Mouse (Mus musculus) limb, embryonic 12.5 days (tissue): ENCODE results near the gene Pdia5. TPM values are rescaled to one million over a fixed set of nuclear protein-coding genes. Genes with fewer than 3 reads are reported as not detected.

Source experiments
- ATAC-seq: fragments of 200-750 bp; cut with Nextera tagmentation; 2 replicates; pipeline ENCODE4 v1.8.0; 2017; ENCODE audit warnings: low read depth, moderate TSS enrichment; ENCODE audit not compliant: insufficient number of reproducible peaks, insufficient read depth, low FRiP score, low TSS enrichment
- H3K27ac ChIP-seq: fragments of 300-500 bp; sonication (generic); 2 replicates; pipeline ENCODE4 v1.5.1; 2016; ENCODE audit warnings: mild to moderate bottlenecking, moderate library complexity
- H3K27me3 ChIP-seq: fragments of 300-500 bp; sonication (generic); 2 replicates; pipeline ENCODE4 v1.6.1; 2016; ENCODE audit warnings: mild to moderate bottlenecking, moderate library complexity
- H3K36me3 ChIP-seq: fragments of 300-500 bp; sonication (generic); 2 replicates; pipeline ENCODE4 v1.6.1; 2016; ENCODE audit warnings: mild to moderate bottlenecking, moderate library complexity
- H3K4me1 ChIP-seq: fragments of 300-500 bp; sonication (generic); replicated peaks from 2 replicates; pipeline ENCODE4 v1.6.1; 2016
- H3K4me2 ChIP-seq: fragments of 300-500 bp; sonication (generic); 2 replicates; pipeline ENCODE4 v1.6.1; 2016; ENCODE audit warnings: mild to moderate bottlenecking, moderate library complexity
- H3K4me3 ChIP-seq: fragments of 300-500 bp; sonication (generic); replicated peaks from 2 replicates; pipeline ENCODE4 v1.5.1; 2016; ENCODE audit warnings: mild to moderate bottlenecking
- H3K9ac ChIP-seq: fragments of 300-500 bp; sonication (generic); replicated peaks from 2 replicates; pipeline ENCODE4 v1.6.1; 2016; ENCODE audit warnings: mild to moderate bottlenecking, moderate library complexity
- H3K9me3 ChIP-seq: fragments of 300-500 bp; sonication (generic); 2 replicates; pipeline ENCODE4 v1.6.1; 2016; ENCODE audit warnings: mild to moderate bottlenecking, moderate library complexity
- WGBS: fragments of 180-500 bp; shearing (Covaris S2); methylation state at CpG from one replicate; pipeline ENCODE4 v1.1.7; 2016; 5-methylcytosine and 5-hydroxymethylcytosine counted together
- polyA plus RNA-seq: library from polyadenylated mRNA; unstranded; fragments of >200 nt; fragmentation: Nextera tagmentation; extraction: Ambion mirVana; gene quantifications from 2 replicates; pipeline ENCODE4 v1.2.1, GENCODE M21; 2016

Pdia5 gene
- polyA plus RNA-seq, 1 experiment from 2014 or later, result 24.1 TPM

GRCm38 (mm10) chr16:35431608-35432007 is 59.1 kb downstream of the Pdia5 start:
- no peak overlapping the region for H3K4me2 ChIP-seq
- 81% methylated on average over 4 of the region's 4 CpGs for WGBS
- no peaks in the 10 kb centered on the region for H3K27me3 ChIP-seq
- no peak overlapping the region for H3K4me3 ChIP-seq
- no peak for ATAC-seq
- H3K4me1 ChIP-seq, result no peaks in the 10 kb centered on the region
- no peaks in the 10 kb centered on the region for H3K9me3 ChIP-seq
- H3K36me3 ChIP-seq, result peaks cover 41% of the 10 kb centered on the region
- H3K9ac ChIP-seq, result no peak overlapping the region
- H3K27ac ChIP-seq, result no peak overlapping the region

- Histone ChIP-seq H3K9me3 (no peaks in the 10 kb centered on the region), H3K27ac (no peak overlapping the region), H3K9ac (no peak overlapping the region), H3K4me1 (0 out of 2 replicates have a peak, but pooled peaks cover 6% of the 10 kb centered on the region), H3K4me3 (no peak overlapping the region), H3K4me2 (no peak overlapping the region), H3K27me3 (no peaks in the 10 kb centered on the region), H3K36me3 (peaks cover 22% of the 10 kb centered on the region)
- no peak for ATAC-seq
- WGBS, result 88% methylated on average over 4 of the region's 4 CpGs
These were observed 65.7 kb downstream of the Pdia5 start for GRCm38 (mm10) chr16:35424926-35425325.

- 67% methylated on average over 18 of the region's 18 CpGs for WGBS
- ATAC-seq, result no peak
These were observed 67.2 kb downstream of the Pdia5 start for GRCm38 (mm10) chr16:35423250-35424139.

GRCm38 (mm10) chr16:35422705-35423104 is 68.0 kb downstream of the Pdia5 start:
- Histone ChIP-seq H3K27me3 (no peaks in the 10 kb centered on the region), H3K36me3 (peaks cover 8% of the 10 kb centered on the region), H3K4me3 (no peak overlapping the region), H3K9ac (no peak overlapping the region), H3K27ac (no peak overlapping the region), H3K9me3 (no peaks in the 10 kb centered on the region), H3K4me1 (0 out of 2 replicates have a peak, but pooled peaks cover 6% of the 10 kb centered on the region), H3K4me2 (no peak overlapping the region)
- ATAC-seq, result no peak
- WGBS, result 90% methylated on average over 8 of the region's 8 CpGs

More at GRCm38 (mm10) chr16:35423250-35424139, 67.2 kb downstream of the Pdia5 start:
- 0 out of 2 replicates have a peak, but pooled peaks cover 6% of the 10 kb centered on the region for H3K4me1 ChIP-seq
- no peaks in the 10 kb centered on the region for H3K27me3 ChIP-seq
- H3K36me3 ChIP-seq, result peaks cover 9% of the 10 kb centered on the region
- H3K9me3 ChIP-seq, result no peaks in the 10 kb centered on the region
- H3K9ac ChIP-seq, result no peak overlapping the region
- no peak overlapping the region for H3K4me3 ChIP-seq
- H3K27ac ChIP-seq, result no peak overlapping the region
- no peak overlapping the region for H3K4me2 ChIP-seq

- Histone ChIP-seq H3K4me1 (0 out of 2 replicates have a peak, but pooled peaks cover 6% of the 10 kb centered on the region), H3K4me3 (no peak overlapping the region), H3K27me3 (no peaks in the 10 kb centered on the region), H3K9me3 (no peaks in the 10 kb centered on the region), H3K27ac (no peak overlapping the region), H3K9ac (no peak overlapping the region), H3K36me3 (peaks cover 7% of the 10 kb centered on the region; the same call in 1 of the 2 replicates), H3K4me2 (no peak overlapping the region)
- ATAC-seq, result no peak
- 68% methylated on average over 4 of the region's 4 CpGs for WGBS
These were observed 68.5 kb downstream of the Pdia5 start for GRCm38 (mm10) chr16:35422141-35422540.

GRCm38 (mm10) chr16:35414616-35415015 is 76.1 kb downstream of the Pdia5 start:
- 0 out of 2 replicates have a peak, but pooled peaks have one; percentile 58 for ATAC-seq
- 37% methylated on average over 5 of the region's 5 CpGs for WGBS
- H3K4me2 ChIP-seq, result no peak overlapping the region
- H3K4me3 ChIP-seq, result no peak overlapping the region
- no peaks in the 10 kb centered on the region for H3K9me3 ChIP-seq
- H3K9ac ChIP-seq, result no peak overlapping the region
- H3K27me3 ChIP-seq, result no peaks in the 10 kb centered on the region
- H3K4me1 ChIP-seq, result peaks cover 10% of the 10 kb centered on the region; the same call in 1 of the 2 replicates
- no peaks in the 10 kb centered on the region; the same call in 1 of the 2 replicates for H3K36me3 ChIP-seq
- no peak overlapping the region for H3K27ac ChIP-seq

GRCm38 (mm10) chr16:35406706-35407105 is 84.0 kb downstream of the Pdia5 start:
- peaks cover 43% of the 10 kb centered on the region for H3K36me3 ChIP-seq
- H3K27me3 ChIP-seq, result no peaks in the 10 kb centered on the region
- H3K9ac ChIP-seq, result no peak overlapping the region
- 35% methylated on average over 4 of the region's 4 CpGs for WGBS
- no peak overlapping the region for H3K4me2 ChIP-seq
- H3K4me1 ChIP-seq, result no peaks in the 10 kb centered on the region
- no peak overlapping the region for H3K4me3 ChIP-seq
- no peak for ATAC-seq
- no peaks in the 10 kb centered on the region for H3K9me3 ChIP-seq
- H3K27ac ChIP-seq, result no peak overlapping the region

GRCm38 (mm10) chr16:35406166-35406565 is 84.5 kb downstream of the Pdia5 start:
- H3K4me2 ChIP-seq, result no peak overlapping the region
- no peaks in the 10 kb centered on the region for H3K27me3 ChIP-seq
- no peak for ATAC-seq
- H3K9ac ChIP-seq, result no peak overlapping the region
- peaks cover 48% of the 10 kb centered on the region for H3K36me3 ChIP-seq
- no peaks in the 10 kb centered on the region for H3K4me1 ChIP-seq
- no peak overlapping the region for H3K4me3 ChIP-seq
- no peaks in the 10 kb centered on the region for H3K9me3 ChIP-seq
- 79% methylated on average over 4 of the region's 4 CpGs for WGBS
- H3K27ac ChIP-seq, result no peak overlapping the region

GRCm38 (mm10) chr16:35405348-35406080 is 85.2 kb downstream of the Pdia5 start:
- 93% methylated on average over 14 of the region's 14 CpGs for WGBS
- no peaks in the 10 kb centered on the region for H3K27me3 ChIP-seq
- no peak overlapping the region for H3K27ac ChIP-seq
- no peaks in the 10 kb centered on the region for H3K9me3 ChIP-seq
- H3K36me3 ChIP-seq, result peaks cover 49% of the 10 kb centered on the region
- ATAC-seq, result no peak
- H3K9ac ChIP-seq, result no peak overlapping the region
- H3K4me1 ChIP-seq, result no peaks in the 10 kb centered on the region
- H3K4me3 ChIP-seq, result no peak overlapping the region
- no peak overlapping the region for H3K4me2 ChIP-seq

- Histone ChIP-seq H3K4me3 (no peak overlapping the region), H3K27ac (no peak overlapping the region), H3K27me3 (no peaks in the 10 kb centered on the region), H3K4me1 (no peaks in the 10 kb centered on the region), H3K9me3 (no peaks in the 10 kb centered on the region), H3K4me2 (no peak overlapping the region), H3K36me3 (peaks cover 49% of the 10 kb centered on the region), H3K9ac (no peak overlapping the region)
- no peak for ATAC-seq
- 77% methylated on average over 5 of the region's 5 CpGs for WGBS
These were observed 85.8 kb downstream of the Pdia5 start for GRCm38 (mm10) chr16:35404864-35405263.

GRCm38 (mm10) chr16:35403891-35404290 is 86.8 kb downstream of the Pdia5 start:
- Histone ChIP-seq H3K4me2 (no peak overlapping the region), H3K27ac (no peak overlapping the region), H3K27me3 (no peaks in the 10 kb centered on the region), H3K4me3 (no peak overlapping the region), H3K36me3 (peaks cover 49% of the 10 kb centered on the region), H3K9ac (no peak overlapping the region), H3K4me1 (no peaks in the 10 kb centered on the region), H3K9me3 (no peaks in the 10 kb centered on the region)
- 87% methylated on average over 8 of the region's 8 CpGs for WGBS
- ATAC-seq, result no peak
